Mouse (Mus musculus) lung, embryonic 14.5 days (tissue): ENCODE results near the gene Cldn9. TPM values are rescaled to one million over a fixed set of nuclear protein-coding genes. Genes with fewer than 3 reads are reported as not detected.

Experiments
- ATAC-seq: fragments of 200-750 bp; cut with Nextera tagmentation; 2 replicates; pipeline ENCODE4 v1.8.0; 2017; ENCODE audit warnings: mild to moderate bottlenecking, moderate TSS enrichment, moderate library complexity; ENCODE audit not compliant: insufficient read depth
- DNase-seq: peaks from one replicate; pipeline ENCODE4 v3.0.0-alpha.2; 2015
- H3K27ac ChIP-seq: fragments of 300-500 bp; sonication (generic); 2 replicates; pipeline ENCODE4 v1.5.1; 2014; ENCODE audit warnings: low read depth, mild to moderate bottlenecking, moderate library complexity
- H3K27me3 ChIP-seq: fragments of 300-500 bp; sonication (generic); 2 replicates; pipeline ENCODE4 v1.6.1; 2014; ENCODE audit warnings: low read length, control low read depth; ENCODE audit not compliant: insufficient read depth
- H3K36me3 ChIP-seq: fragments of 300-500 bp; sonication (generic); 2 replicates; pipeline ENCODE4 v1.6.1; 2014; ENCODE audit warnings: control low read depth; ENCODE audit not compliant: insufficient read depth
- H3K4me1 ChIP-seq: fragments of 300-500 bp; sonication (generic); 2 replicates; pipeline ENCODE4 v1.6.1; 2014; ENCODE audit warnings: antibody characterized with exemption, control low read depth; ENCODE audit not compliant: insufficient read depth
- H3K4me2 ChIP-seq: fragments of 300-500 bp; sonication (generic); 2 replicates; pipeline ENCODE4 v1.6.1; 2014; ENCODE audit warnings: mild to moderate bottlenecking
- H3K4me3 ChIP-seq: fragments of 300-500 bp; sonication (generic); 2 replicates; pipeline ENCODE4 v1.5.1; 2014; ENCODE audit warnings: low read depth, low read length
- H3K9ac ChIP-seq: fragments of 300-500 bp; sonication (generic); 2 replicates; pipeline ENCODE4 v1.6.1; 2014
- H3K9me3 ChIP-seq: fragments of 300-500 bp; sonication (generic); 2 replicates; pipeline ENCODE4 v1.6.1; 2016; ENCODE audit warnings: low read depth, low read length, control low read depth
- CTCF ChIP-seq: IDR thresholded peaks from 2 replicates; pipeline ENCODE4 v1.5.1; 2016; ENCODE audit warnings: antibody characterized with exemption, low read depth
- WGBS: fragments of 180-500 bp; shearing (Covaris S2); extraction: QIAGEN DNeasy Blood & Tissue Kit; methylation state at CpG from one replicate; pipeline ENCODE4 v1.1.7; 2014; 5-methylcytosine and 5-hydroxymethylcytosine counted together
- polyA plus RNA-seq: library from polyadenylated mRNA; unstranded; fragments of >200 nt; fragmentation: Nextera tagmentation; extraction: Ambion mirVana; gene quantifications from 2 replicates; pipeline ENCODE4 v1.2.1, GENCODE M21; 2014

Cldn9 gene
- polyA plus RNA-seq, 1 experiment from 2014 or later, result 6.2 TPM

DNA sequence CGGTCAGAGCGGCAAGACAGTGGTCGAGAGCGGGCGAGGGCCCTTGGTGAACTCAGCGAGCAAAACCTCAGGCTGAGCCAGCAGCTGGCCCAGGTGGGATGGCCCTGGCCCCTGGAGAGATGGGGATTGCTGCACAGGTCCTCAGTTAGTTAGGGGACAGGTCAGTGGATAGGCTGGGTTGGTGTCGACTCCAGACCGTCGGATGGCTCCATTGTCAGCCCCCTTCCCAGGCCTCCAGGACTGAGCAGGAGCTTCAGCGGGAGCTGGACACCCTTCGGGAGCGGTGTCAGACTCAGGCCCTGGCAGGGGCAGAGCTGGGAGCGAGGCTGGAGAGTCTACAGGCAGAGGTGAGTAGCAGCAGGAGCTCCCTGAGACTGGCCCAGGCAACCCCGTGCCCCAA, 18.3 kb downstream of the Cldn9 start:
- ATAC-seq (no peak), DNase-seq (no peak)
- WGBS, result 67% methylated on average over 14 of the region's 14 CpGs
- peaks cover 34% of the 10 kb centered on the region for H3K36me3 ChIP-seq
- no peak for TF ChIP-seq CTCF
- H3K4me1 ChIP-seq, result no peaks in the 10 kb centered on the region
- H3K9ac ChIP-seq, result no peak overlapping the region
- no peak overlapping the region for H3K4me2 ChIP-seq
- peaks cover 19% of the 10 kb centered on the region for H3K27me3 ChIP-seq
- no peaks in the 10 kb centered on the region for H3K9me3 ChIP-seq
- no peak overlapping the region for H3K4me3 ChIP-seq
- no peak overlapping the region for H3K27ac ChIP-seq

DNA sequence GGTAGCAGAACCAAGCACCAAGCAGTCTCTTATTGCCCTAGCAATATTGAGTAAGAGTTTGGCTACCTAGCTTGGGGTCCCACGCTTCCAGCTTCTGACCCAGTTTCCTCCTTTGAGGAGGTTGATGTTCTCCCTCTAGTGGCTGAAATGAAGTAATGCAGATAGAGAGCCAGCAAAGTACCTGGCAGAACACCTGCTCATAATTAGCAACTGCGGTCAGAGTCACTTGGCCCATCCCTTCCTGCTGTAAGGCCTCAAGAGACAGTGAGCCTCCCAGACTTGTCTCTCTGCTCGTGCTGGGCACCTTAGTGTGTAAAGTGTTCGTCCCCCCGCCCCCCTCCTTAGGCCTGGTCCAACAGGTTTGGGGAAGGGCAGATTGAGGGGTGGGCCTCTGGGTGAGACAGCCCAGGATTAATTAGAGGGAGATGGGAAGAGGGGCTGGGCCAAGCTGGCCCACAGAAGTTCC, 19.2 kb downstream of the Cldn9 start:
- Histone ChIP-seq H3K4me3 (no peak overlapping the region), H3K27me3 (peaks cover 22% of the 10 kb centered on the region), H3K4me2 (no peak overlapping the region), H3K36me3 (peaks cover 25% of the 10 kb centered on the region), H3K27ac (no peak overlapping the region), H3K9ac (no peak overlapping the region), H3K4me1 (no peaks in the 10 kb centered on the region), H3K9me3 (no peaks in the 10 kb centered on the region)
- ATAC-seq (0 out of 2 replicates have a peak, but pooled peaks have one; percentile 26), DNase-seq (peak; percentile 72)
- TF ChIP-seq CTCF, result peak; percentile 82
- 12% methylated on average over 5 of the region's 5 CpGs for WGBS

DNA sequence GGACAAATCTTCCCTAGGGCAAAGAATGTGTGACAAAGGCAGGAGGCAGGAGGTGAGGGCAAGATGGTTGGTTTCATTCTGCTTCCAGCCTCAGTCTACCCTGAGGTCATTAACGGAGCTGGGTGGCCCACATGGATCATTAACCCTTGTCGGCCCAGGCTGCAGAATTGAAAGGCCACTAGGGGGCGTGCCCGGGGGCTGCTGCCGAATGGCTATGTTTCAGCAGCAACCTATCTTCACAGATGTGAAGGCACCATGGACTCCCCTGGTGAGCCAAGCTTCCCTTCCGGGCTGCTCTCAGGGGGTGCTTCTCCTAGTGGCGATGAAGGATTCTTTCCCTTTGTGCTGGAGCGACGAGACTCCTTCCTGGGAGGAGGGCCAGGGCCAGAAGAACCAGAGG, 22.3 kb downstream of the Cldn9 start:
- peaks cover 22% of the 10 kb centered on the region for H3K27me3 ChIP-seq
- H3K9me3 ChIP-seq, result no peaks in the 10 kb centered on the region
- no peak for DNase-seq
- WGBS, result 2% methylated on average over 9 of the region's 9 CpGs
- no peak for ATAC-seq
- H3K4me2 ChIP-seq, result no peak overlapping the region
- H3K27ac ChIP-seq, result no peak overlapping the region
- H3K4me3 ChIP-seq, result no peak overlapping the region
- H3K4me1 ChIP-seq, result no peaks in the 10 kb centered on the region
- H3K36me3 ChIP-seq, result no peaks in the 10 kb centered on the region
- peak; percentile 64 for TF ChIP-seq CTCF
- H3K9ac ChIP-seq, result no peak overlapping the region

DNA sequence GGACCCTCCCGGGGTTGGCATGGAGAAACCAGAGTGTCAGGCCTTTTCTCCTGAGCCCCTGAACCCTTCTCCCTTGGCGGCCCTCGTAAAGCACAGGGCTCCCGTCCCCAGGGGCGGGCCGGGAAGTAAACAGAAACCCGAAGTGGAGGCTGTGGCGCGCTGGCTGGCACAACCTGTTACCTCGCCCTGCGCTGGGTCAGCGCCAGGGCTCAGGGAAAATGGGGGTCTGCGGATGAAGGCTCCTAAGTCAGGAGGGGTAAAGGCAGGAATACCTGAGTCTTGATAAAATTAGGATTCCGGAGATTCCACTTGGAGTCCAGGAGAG, 23.0 kb downstream of the Cldn9 start:
- H3K36me3 ChIP-seq, result no peaks in the 10 kb centered on the region
- no peak overlapping the region for H3K9ac ChIP-seq
- 4% methylated on average over 14 of the region's 14 CpGs for WGBS
- H3K4me1 ChIP-seq, result no peaks in the 10 kb centered on the region
- ATAC-seq, result peak; percentile 52; the same call in 1 of the 2 replicates
- no peak for DNase-seq
- H3K27me3 ChIP-seq, result peaks cover 22% of the 10 kb centered on the region
- peak overlapping the region; percentile 29 for H3K4me3 ChIP-seq
- TF ChIP-seq CTCF, result no peak
- peak overlapping the region; percentile 49 for H3K4me2 ChIP-seq
- H3K9me3 ChIP-seq, result no peaks in the 10 kb centered on the region
- H3K27ac ChIP-seq, result no peak overlapping the region; the same call in 1 of the 2 replicates

DNA sequence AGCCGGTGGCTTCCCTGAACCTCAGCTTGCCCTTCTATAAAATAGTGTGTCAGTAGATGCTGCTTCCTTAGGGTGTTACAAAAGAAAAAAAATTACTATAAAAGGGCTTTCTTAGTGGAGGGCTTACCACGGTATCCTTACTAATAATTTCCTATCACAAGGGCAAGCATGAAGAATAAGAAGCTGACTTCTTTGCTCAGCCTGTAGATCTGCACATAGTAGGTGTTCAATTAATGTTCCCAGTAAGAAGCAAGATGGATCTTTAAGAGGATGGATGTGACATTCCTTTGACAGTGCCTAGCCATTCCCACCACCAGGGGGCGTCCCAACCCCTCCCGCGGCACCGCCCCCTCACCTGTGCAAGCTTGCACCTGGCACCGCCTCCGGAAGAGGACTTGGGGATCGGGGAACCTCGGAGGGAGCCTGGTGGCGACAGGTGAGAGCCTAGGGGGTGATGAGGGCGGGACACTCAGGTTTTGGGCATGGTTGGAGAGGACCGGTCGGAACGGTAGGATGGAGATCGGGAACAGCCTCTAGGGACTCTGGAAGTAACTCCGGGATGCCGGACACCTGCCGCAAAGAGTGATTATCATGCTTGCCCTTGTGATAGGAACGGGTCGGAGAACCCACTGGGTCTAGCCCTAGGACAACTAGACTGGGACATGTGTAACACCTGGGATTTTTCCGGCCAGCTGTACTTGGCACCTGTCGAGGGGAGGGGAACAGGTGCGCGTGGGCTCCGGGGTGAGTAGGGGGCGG, 23.5 kb downstream of the Cldn9 start, which contains the start of gene Bicdl2:
Gene Bicdl2 (plus strand): TSS at position 390 of the 759 bp plus-strand sequence.
- Histone ChIP-seq H3K9ac (no peak within 1 kb of the TSS), H3K4me1 (no peaks in the 10 kb centered on the region), H3K27me3 (peaks cover 22% of the 10 kb centered on the region), H3K9me3 (no peaks in the 10 kb centered on the region), H3K4me2 (peak within 1 kb of the TSS; percentile 49), H3K4me3 (peak within 1 kb of the TSS; percentile 29), H3K36me3 (no peaks in the 10 kb centered on the region), H3K27ac (no peak within 1 kb of the TSS; the same call in 1 of the 2 replicates)
- peak; percentile 87 for TF ChIP-seq CTCF
- WGBS, result 7% methylated on average over 27 of the region's 27 CpGs
- peak; percentile 64 for ATAC-seq
- DNase-seq, result peak; percentile 70

DNA sequence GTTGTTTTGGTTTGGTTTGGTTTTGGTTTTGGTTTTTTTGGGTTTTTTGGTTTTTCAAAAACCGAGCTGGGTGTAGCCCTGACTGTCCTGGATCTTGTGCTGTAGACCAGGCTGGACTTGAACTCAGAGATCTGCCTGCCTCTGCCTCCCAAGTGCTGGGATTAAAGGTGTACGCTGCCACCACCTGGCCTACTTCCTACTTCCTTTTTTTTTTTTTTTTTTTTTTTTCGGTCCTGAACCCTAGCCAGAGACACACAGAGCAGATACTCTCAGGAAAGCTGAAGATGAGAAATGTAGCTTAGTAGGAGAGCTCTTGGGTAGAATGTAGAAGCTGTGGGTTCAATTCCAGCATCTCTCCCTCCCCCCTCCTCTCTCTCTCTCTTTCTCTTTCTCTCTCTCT, 25.4 kb downstream of the Cldn9 start:
- ATAC-seq (no peak), DNase-seq (no peak)
- Histone ChIP-seq H3K27ac (no peak overlapping the region), H3K4me1 (no peaks in the 10 kb centered on the region), H3K4me3 (no peak overlapping the region), H3K27me3 (peaks cover 22% of the 10 kb centered on the region), H3K4me2 (no peak overlapping the region), H3K36me3 (no peaks in the 10 kb centered on the region), H3K9ac (no peak overlapping the region), H3K9me3 (no peaks in the 10 kb centered on the region)
- TF ChIP-seq CTCF, result no peak
- 79% methylated on average over 3 of the region's 3 CpGs for WGBS

GRCm38 (mm10) chr17:23654410-23654809, 29.4 kb downstream of the Cldn9 start:
- Histone ChIP-seq H3K27me3 (no peaks in the 10 kb centered on the region), H3K4me2 (no peak overlapping the region), H3K36me3 (no peaks in the 10 kb centered on the region), H3K27ac (no peak overlapping the region), H3K4me3 (no peak overlapping the region), H3K9me3 (no peaks in the 10 kb centered on the region), H3K4me1 (no peaks in the 10 kb centered on the region), H3K9ac (no peak overlapping the region)
- no peak for TF ChIP-seq CTCF
- DNase-seq (no peak), ATAC-seq (no peak)
- 61% methylated on average over 2 of the region's 2 CpGs for WGBS
